Mouse (Mus musculus): Measurements from ENCODE around the gene Rap1gap.

Gene Rap1gap
- long read RNA-seq, experiment 1, partial matches to known transcripts, result 15 of 27 reads
- long read RNA-seq, experiment 1, other reads (novel, unspliced or antisense), result 11 of 27 reads
- long read RNA-seq, experiment 2, partial matches to known transcripts, result 17 of 32 reads
- long read RNA-seq, experiment 2, other reads (novel, unspliced or antisense), result 13 of 32 reads

- intact Hi-C loops (cut with DNase I), result no loop called here
Measured at GRCm38 (mm10) chr4:137664433-137664979, at the start of gene Rap1gap. Rap1gap (plus strand) TSS chr4:137664726.

GRCm38 (mm10) chr4:137622847-137623246 lies 41.7 kb upstream of the Rap1gap start:
- intact Hi-C loops (cut with DNase I), result no loop called here

- intact Hi-C loops (cut with DNase I), result no loop called here
Measured at GRCm38 (mm10) chr4:137627476-137628235, 36.9 kb upstream of the Rap1gap start.

- intact Hi-C loops (cut with DNase I), result no loop called here
Measured at GRCm38 (mm10) chr4:137628400-137628799, 36.1 kb upstream of the Rap1gap start.

- intact Hi-C loops (cut with DNase I), result no loop called here
Measured at GRCm38 (mm10) chr4:137629354-137629753, 35.2 kb upstream of the Rap1gap start.

GRCm38 (mm10) chr4:137630153-137630552 lies 34.4 kb upstream of the Rap1gap start:
- intact Hi-C loops (cut with DNase I), result loop anchor here (5.0 kb wide), 1 partner anchor 33 kb away; no protein-coding TSS in a partner anchor

- intact Hi-C loops (cut with DNase I), result loop anchor here (5.0 kb wide), 1 partner anchor 34 kb away; no protein-coding TSS in a partner anchor
Measured at GRCm38 (mm10) chr4:137631596-137631995, 32.9 kb upstream of the Rap1gap start.

GRCm38 (mm10) chr4:137633394-137633793 lies 31.1 kb upstream of the Rap1gap start:
- intact Hi-C loops (cut with DNase I), result loop anchor here (5.0 kb wide), 1 partner anchor 36 kb away; no protein-coding TSS in a partner anchor

- intact Hi-C loops (cut with DNase I), result no loop called here
Measured at GRCm38 (mm10) chr4:137636597-137636996, 27.9 kb upstream of the Rap1gap start.

- intact Hi-C loops (cut with DNase I), result no loop called here
Measured at GRCm38 (mm10) chr4:137641556-137641955, 23.0 kb upstream of the Rap1gap start.

- intact Hi-C loops (cut with DNase I), result no loop called here
Measured at GRCm38 (mm10) chr4:137642101-137642500, 22.4 kb upstream of the Rap1gap start.

GRCm38 (mm10) chr4:137643459-137643858 lies 21.1 kb upstream of the Rap1gap start:
- intact Hi-C loops (cut with DNase I), result no loop called here

GRCm38 (mm10) chr4:137646262-137646661 lies 18.3 kb upstream of the Rap1gap start:
- intact Hi-C loops (cut with DNase I), result no loop called here

- intact Hi-C loops (cut with DNase I), result no loop called here
Measured at GRCm38 (mm10) chr4:137647648-137648047, 16.9 kb upstream of the Rap1gap start.

GRCm38 (mm10) chr4:137648230-137648629 lies 16.3 kb upstream of the Rap1gap start:
- intact Hi-C loops (cut with DNase I), result no loop called here

GRCm38 (mm10) chr4:137650912-137651311 lies 13.6 kb upstream of the Rap1gap start:
- intact Hi-C loops (cut with DNase I), result no loop called here

GRCm38 (mm10) chr4:137652835-137653346 lies 11.6 kb upstream of the Rap1gap start:
- intact Hi-C loops (cut with DNase I), result no loop called here

- intact Hi-C loops (cut with DNase I), result no loop called here
Measured at GRCm38 (mm10) chr4:137655241-137656031, 9.1 kb upstream of the Rap1gap start.

- intact Hi-C loops (cut with DNase I), result no loop called here
Measured at GRCm38 (mm10) chr4:137657674-137658073, 6.9 kb upstream of the Rap1gap start.

- intact Hi-C loops (cut with DNase I), result no loop called here
Measured at GRCm38 (mm10) chr4:137659541-137659940, 5.0 kb upstream of the Rap1gap start.

- intact Hi-C loops (cut with DNase I), result no loop called here
Measured at GRCm38 (mm10) chr4:137660364-137661077, 4.0 kb upstream of the Rap1gap start.

Data from adrenal gland (tissue).